Mouse (Mus musculus): ENCODE data around the gene Tfpi. TPM values are rescaled to one million over a fixed set of nuclear protein-coding genes. Genes with fewer than 3 reads are reported as not detected.
A peak's percentile ranks its signal among the peaks of the same experiment; 100 is the strongest.

Tfpi gene
- total RNA-seq, 2 experiments from 2014 or later, result 48.7 to 70.1 TPM

GRCm38 (mm10) chr2:84388537-84388936, 88.0 kb downstream of the Tfpi start:
- DNase-seq, result peak in 1 of 2 experiments; percentile 31

GRCm38 (mm10) chr2:84388023-84388416, 88.6 kb downstream of the Tfpi start:
- peak in 1 of 2 experiments; percentile 36 for DNase-seq

- peak; percentile 27 to 53 for DNase-seq
Observed at GRCm38 (mm10) chr2:84387394-84388022, 89.1 kb downstream of the Tfpi start.

- peak; percentile 65 to 77 for DNase-seq
Observed at GRCm38 (mm10) chr2:84386563-84387393, 89.8 kb downstream of the Tfpi start.

GRCm38 (mm10) chr2:84384911-84385693, 91.5 kb downstream of the Tfpi start:
- DNase-seq, result peak in 1 of 2 experiments; percentile 33

GRCm38 (mm10) chr2:84383828-84384227, 92.7 kb downstream of the Tfpi start:
- DNase-seq, result no peak

Other genes with a start within 250 kb of the Tfpi start
- gene Calcrl, start 51.4 kb downstream of the Tfpi start, total RNA-seq (2021), result 10 to 100 TPM; 25.3 to 27.4 TPM
- gene Ctnnd1, start 174.0 kb upstream of the Tfpi start, total RNA-seq (2021), result 10 to 100 TPM; 53.6 to 63.9 TPM
- gene Btbd18, start 182.3 kb upstream of the Tfpi start, total RNA-seq (2021), result not detected
- 10 to 100 TPM; 22.7 to 29.2 TPM for gene Selenoh, start 194.0 kb upstream of the Tfpi start, total RNA-seq (2021)
- gene Gm28635, start 201.3 kb upstream of the Tfpi start, total RNA-seq (2021), result 10 to 100 TPM in 1 of 2 experiments, 1 to 10 TPM in 1; 5.4 to 10.0 TPM
- 10 to 100 TPM; 14.7 to 15.2 TPM for gene Med19, start 201.6 kb upstream of the Tfpi start, total RNA-seq (2021)
- 100 to 1,000 TPM; 114 to 150 TPM for gene Tmx2, start 202.4 kb upstream of the Tfpi start, total RNA-seq (2021)
- 10 to 100 TPM; 63.2 to 64.3 TPM for gene Zdhhc5, start 238.4 kb upstream of the Tfpi start, total RNA-seq (2021)

Data from heart, adult 18-20 months (tissue).